Mouse (Mus musculus): ENCODE measurements at regions not wholly inside any gene's neighbourhood (a gene's known extent, or its start where the extent isn't known, plus 50 kb on each side); places are given as distances from the start of the nearest gene placed in this dataset.

GRCm38 (mm10) chr15:63377258-63377657 is 467.7 kb downstream of the Gsdmc2 start:
- DNase-seq (ENCODE audit: low spot score in 2 of 2): no peak

GRCm38 (mm10) chr15:63371328-63372023 is 473.5 kb downstream of the Gsdmc2 start:
- no peak for DNase-seq (ENCODE audit: low spot score in 2 of 2)

GRCm38 (mm10) chr15:63364473-63364872 is 480.5 kb downstream of the Gsdmc2 start:
- no peak for DNase-seq (ENCODE audit: low spot score in 2 of 2)

- peak; percentile 14 to 24 for DNase-seq (ENCODE audit: low spot score in 2 of 2)
These were observed 484.6 kb downstream of the Gsdmc2 start for GRCm38 (mm10) chr15:63360402-63360801.

GRCm38 (mm10) chr15:63341730-63342129 is 503.2 kb downstream of the Gsdmc2 start:
- DNase-seq (ENCODE audit: low spot score in 2 of 2): no peak

GRCm38 (mm10) chr15:63340322-63341060 is 504.5 kb downstream of the Gsdmc2 start:
- peak; percentile 33 to 39 for DNase-seq (ENCODE audit: low spot score in 2 of 2)

- no peak for DNase-seq (ENCODE audit: low spot score in 2 of 2)
These were observed 525.3 kb downstream of the Gsdmc2 start for GRCm38 (mm10) chr15:63319666-63320065.

GRCm38 (mm10) chr15:63310426-63310825 is 534.6 kb downstream of the Gsdmc2 start:
- no peak for DNase-seq (ENCODE audit: low spot score in 2 of 2)

- DNase-seq (ENCODE audit: low spot score in 2 of 2): no peak
These were observed 545.7 kb downstream of the Gsdmc2 start for GRCm38 (mm10) chr15:63299311-63299710.

GRCm38 (mm10) chr15:63288534-63288933 is 556.4 kb downstream of the Gsdmc2 start:
- no peak for DNase-seq (ENCODE audit: low spot score in 2 of 2)

GRCm38 (mm10) chr15:63286026-63286425 is 559.0 kb downstream of the Gsdmc2 start:
- no peak for DNase-seq (ENCODE audit: low spot score in 2 of 2)

GRCm38 (mm10) chr15:63270381-63270780 is 574.6 kb downstream of the Gsdmc2 start:
- no peak for DNase-seq (ENCODE audit: low spot score in 2 of 2)

GRCm38 (mm10) chr15:63265845-63266244 is 579.1 kb downstream of the Gsdmc2 start:
- DNase-seq (ENCODE audit: low spot score in 2 of 2): no peak

GRCm38 (mm10) chr15:63255736-63256135 is 589.2 kb downstream of the Gsdmc2 start:
- no peak for DNase-seq (ENCODE audit: low spot score in 2 of 2)

- DNase-seq (ENCODE audit: low spot score in 2 of 2): no peak
These were observed 592.1 kb downstream of the Gsdmc2 start for GRCm38 (mm10) chr15:63252781-63253340.

- DNase-seq (ENCODE audit: low spot score in 2 of 2): no peak
These were observed 606.4 kb downstream of the Gsdmc2 start for GRCm38 (mm10) chr15:63238601-63239000.

GRCm38 (mm10) chr15:63218393-63219060 is 626.5 kb downstream of the Gsdmc2 start:
- no peak for DNase-seq (ENCODE audit: low spot score in 2 of 2)

- no peak for DNase-seq (ENCODE audit: low spot score in 2 of 2)
These were observed 639.8 kb downstream of the Gsdmc2 start for GRCm38 (mm10) chr15:63205150-63205549.

- DNase-seq (ENCODE audit: low spot score in 2 of 2): no peak
These were observed 649.9 kb downstream of the Gsdmc2 start for GRCm38 (mm10) chr15:63195031-63195430.

- DNase-seq (ENCODE audit: low spot score in 2 of 2): no peak
These were observed 650.5 kb downstream of the Gsdmc2 start for GRCm38 (mm10) chr15:63194492-63194797.

GRCm38 (mm10) chr15:63193617-63194491 is 651.1 kb downstream of the Gsdmc2 start:
- DNase-seq (ENCODE audit: low spot score in 2 of 2): no peak

Data from frontal cortex, postnatal 10 days (tissue).